Mouse (Mus musculus): Measurements from ENCODE around the gene Apof. TPM values are rescaled to one million over a fixed set of nuclear protein-coding genes. Genes with fewer than 3 reads are reported as not detected.
A peak's percentile ranks its signal among the peaks of the same experiment; 100 is the strongest.

The Apof gene
- polyA plus RNA-seq (2015; fragmentation: Nextera tagmentation; extraction: Ambion mirVana): not detected in 2 replicates

GRCm38 (mm10) chr10:128268371-128268770, at the start of gene Apof:
Gene Apof, plus strand, starts transcription at chr10:128268671.
- Histone ChIP-seq H3K4me1 (replicated peaks; ENCODE audit: control insufficient read depth, insufficient read depth, low read length) (0 out of 2 replicates have a peak, but pooled peaks cover 4% of the 10 kb centered on the region), H3K27ac (ENCODE audit: low read length) (no peak within 1 kb of the TSS), H3K9me3 (ENCODE audit: control insufficient read depth, low read length) (no peaks in the 10 kb centered on the region), H3K36me3 (ENCODE audit: control insufficient read depth, insufficient read depth) (no peaks in the 10 kb centered on the region), H3K9ac (replicated peaks; ENCODE audit: low read depth, low read length) (no peak within 1 kb of the TSS), H3K4me2 (ENCODE audit: low read length) (no peak within 1 kb of the TSS), H3K27me3 (replicated peaks; ENCODE audit: control insufficient read depth, insufficient read depth, low read length) (no peaks in the 10 kb centered on the region), H3K4me3 (replicated peaks; ENCODE audit: low read length) (no peak within 1 kb of the TSS)
- WGBS: 84% methylated on average over 6 of the region's 6 CpGs
- ATAC-seq: no peak

GRCm38 (mm10) chr10:128221533-128222286, 46.8 kb upstream of the Apof start:
- Histone ChIP-seq H3K4me2 (ENCODE audit: low read length) (no peak overlapping the region), H3K4me1 (replicated peaks; ENCODE audit: control insufficient read depth, insufficient read depth, low read length) (no peaks in the 10 kb centered on the region), H3K36me3 (ENCODE audit: control insufficient read depth, insufficient read depth) (no peaks in the 10 kb centered on the region), H3K9ac (replicated peaks; ENCODE audit: low read depth, low read length) (no peak overlapping the region), H3K4me3 (replicated peaks; ENCODE audit: low read length) (no peak overlapping the region), H3K27me3 (replicated peaks; ENCODE audit: control insufficient read depth, insufficient read depth, low read length) (no peaks in the 10 kb centered on the region), H3K27ac (ENCODE audit: low read length) (no peak overlapping the region), H3K9me3 (ENCODE audit: control insufficient read depth, low read length) (no peaks in the 10 kb centered on the region)
- ATAC-seq: no peak
- 70% methylated on average over 16 of the region's 16 CpGs for WGBS

- no peak overlapping the region for H3K4me3 ChIP-seq (replicated peaks; ENCODE audit: low read length)
- no peak overlapping the region for H3K9ac ChIP-seq (replicated peaks; ENCODE audit: low read depth, low read length)
- WGBS: 33% methylated on average over 5 of the region's 5 CpGs
- ATAC-seq: no peak
- H3K36me3 ChIP-seq (ENCODE audit: control insufficient read depth, insufficient read depth): no peaks in the 10 kb centered on the region
- no peak overlapping the region for H3K4me2 ChIP-seq (ENCODE audit: low read length)
- H3K27me3 ChIP-seq (replicated peaks; ENCODE audit: control insufficient read depth, insufficient read depth, low read length): no peaks in the 10 kb centered on the region
- H3K4me1 ChIP-seq (replicated peaks; ENCODE audit: control insufficient read depth, insufficient read depth, low read length): no peaks in the 10 kb centered on the region
- H3K9me3 ChIP-seq (ENCODE audit: control insufficient read depth, low read length): no peaks in the 10 kb centered on the region
- H3K27ac ChIP-seq (ENCODE audit: low read length): no peak overlapping the region
Measured at GRCm38 (mm10) chr10:128225064-128225463, 43.4 kb upstream of the Apof start.

- no peak within 1 kb of the TSS for H3K4me3 ChIP-seq (replicated peaks; ENCODE audit: low read length)
- no peaks in the 10 kb centered on the region for H3K9me3 ChIP-seq (ENCODE audit: control insufficient read depth, low read length)
- no peak within 1 kb of the TSS for H3K4me2 ChIP-seq (ENCODE audit: low read length)
- H3K36me3 ChIP-seq (ENCODE audit: control insufficient read depth, insufficient read depth): no peaks in the 10 kb centered on the region
- WGBS: 18% methylated on average over 4 of the region's 4 CpGs
- no peak within 1 kb of the TSS for H3K9ac ChIP-seq (replicated peaks; ENCODE audit: low read depth, low read length)
- no peaks in the 10 kb centered on the region for H3K4me1 ChIP-seq (replicated peaks; ENCODE audit: control insufficient read depth, insufficient read depth, low read length)
- no peak for ATAC-seq
- H3K27me3 ChIP-seq (replicated peaks; ENCODE audit: control insufficient read depth, insufficient read depth, low read length): no peaks in the 10 kb centered on the region
- no peak within 1 kb of the TSS for H3K27ac ChIP-seq (ENCODE audit: low read length)
Measured at GRCm38 (mm10) chr10:128225538-128225937, 42.9 kb upstream of the Apof start, which contains the start of gene Mip. Gene Mip, plus strand, starts transcription at chr10:128225838.

GRCm38 (mm10) chr10:128227592-128227991, 40.9 kb upstream of the Apof start:
- H3K4me3 ChIP-seq (replicated peaks; ENCODE audit: low read length): no peak overlapping the region
- H3K4me1 ChIP-seq (replicated peaks; ENCODE audit: control insufficient read depth, insufficient read depth, low read length): peaks cover 4% of the 10 kb centered on the region; the same call in 1 of the 2 replicates
- no peak overlapping the region for H3K4me2 ChIP-seq (ENCODE audit: low read length)
- H3K9ac ChIP-seq (replicated peaks; ENCODE audit: low read depth, low read length): no peak overlapping the region
- H3K9me3 ChIP-seq (ENCODE audit: control insufficient read depth, low read length): no peaks in the 10 kb centered on the region
- WGBS: 71% methylated on average over 9 of the region's 9 CpGs
- no peaks in the 10 kb centered on the region for H3K27me3 ChIP-seq (replicated peaks; ENCODE audit: control insufficient read depth, insufficient read depth, low read length)
- H3K36me3 ChIP-seq (ENCODE audit: control insufficient read depth, insufficient read depth): no peaks in the 10 kb centered on the region
- H3K27ac ChIP-seq (ENCODE audit: low read length): no peak overlapping the region
- ATAC-seq: no peak

- no peak for ATAC-seq
- no peak overlapping the region for H3K4me2 ChIP-seq (ENCODE audit: low read length)
- H3K27ac ChIP-seq (ENCODE audit: low read length): no peak overlapping the region
- H3K4me1 ChIP-seq (replicated peaks; ENCODE audit: control insufficient read depth, insufficient read depth, low read length): peaks cover 7% of the 10 kb centered on the region
- no peaks in the 10 kb centered on the region for H3K27me3 ChIP-seq (replicated peaks; ENCODE audit: control insufficient read depth, insufficient read depth, low read length)
- no peak overlapping the region for H3K4me3 ChIP-seq (replicated peaks; ENCODE audit: low read length)
- no peaks in the 10 kb centered on the region for H3K9me3 ChIP-seq (ENCODE audit: control insufficient read depth, low read length)
- 92% methylated on average over 8 of the region's 8 CpGs for WGBS
- H3K36me3 ChIP-seq (ENCODE audit: control insufficient read depth, insufficient read depth): no peaks in the 10 kb centered on the region
- H3K9ac ChIP-seq (replicated peaks; ENCODE audit: low read depth, low read length): no peak overlapping the region
Measured at GRCm38 (mm10) chr10:128228009-128228408, 40.5 kb upstream of the Apof start.

GRCm38 (mm10) chr10:128230582-128230981, 37.9 kb upstream of the Apof start:
- H3K27ac ChIP-seq (ENCODE audit: low read length): no peak overlapping the region
- no peaks in the 10 kb centered on the region for H3K27me3 ChIP-seq (replicated peaks; ENCODE audit: control insufficient read depth, insufficient read depth, low read length)
- H3K9ac ChIP-seq (replicated peaks; ENCODE audit: low read depth, low read length): no peak overlapping the region
- 79% methylated on average over 12 of the region's 12 CpGs for WGBS
- no peaks in the 10 kb centered on the region for H3K9me3 ChIP-seq (ENCODE audit: control insufficient read depth, low read length)
- ATAC-seq: no peak
- no peaks in the 10 kb centered on the region for H3K36me3 ChIP-seq (ENCODE audit: control insufficient read depth, insufficient read depth)
- peaks cover 7% of the 10 kb centered on the region for H3K4me1 ChIP-seq (replicated peaks; ENCODE audit: control insufficient read depth, insufficient read depth, low read length)
- H3K4me2 ChIP-seq (ENCODE audit: low read length): no peak overlapping the region
- no peak overlapping the region for H3K4me3 ChIP-seq (replicated peaks; ENCODE audit: low read length)

GRCm38 (mm10) chr10:128231146-128231545, 37.3 kb upstream of the Apof start:
- Histone ChIP-seq H3K27ac (ENCODE audit: low read length) (no peak overlapping the region), H3K9ac (replicated peaks; ENCODE audit: low read depth, low read length) (no peak overlapping the region), H3K27me3 (replicated peaks; ENCODE audit: control insufficient read depth, insufficient read depth, low read length) (no peaks in the 10 kb centered on the region), H3K4me1 (replicated peaks; ENCODE audit: control insufficient read depth, insufficient read depth, low read length) (peaks cover 7% of the 10 kb centered on the region), H3K4me2 (ENCODE audit: low read length) (peak overlapping the region; percentile 65), H3K9me3 (ENCODE audit: control insufficient read depth, low read length) (no peaks in the 10 kb centered on the region), H3K4me3 (replicated peaks; ENCODE audit: low read length) (peak overlapping the region; percentile 79), H3K36me3 (ENCODE audit: control insufficient read depth, insufficient read depth) (no peaks in the 10 kb centered on the region)
- 13% methylated on average over 5 of the region's 5 CpGs for WGBS
- ATAC-seq: no peak

- no peaks in the 10 kb centered on the region for H3K9me3 ChIP-seq (ENCODE audit: control insufficient read depth, low read length)
- H3K4me1 ChIP-seq (replicated peaks; ENCODE audit: control insufficient read depth, insufficient read depth, low read length): peaks cover 7% of the 10 kb centered on the region
- under 1% methylated on average over 58 of the region's 58 CpGs for WGBS
- peak within 1 kb of the TSS; percentile 80 for H3K9ac ChIP-seq (replicated peaks; ENCODE audit: low read depth, low read length)
- H3K36me3 ChIP-seq (ENCODE audit: control insufficient read depth, insufficient read depth): no peaks in the 10 kb centered on the region
- no peaks in the 10 kb centered on the region for H3K27me3 ChIP-seq (replicated peaks; ENCODE audit: control insufficient read depth, insufficient read depth, low read length)
- peak within 1 kb of the TSS; percentile 79 for H3K4me3 ChIP-seq (replicated peaks; ENCODE audit: low read length)
- peak; percentile 91 for ATAC-seq
- peak within 1 kb of the TSS; percentile 65 for H3K4me2 ChIP-seq (ENCODE audit: low read length)
- peak within 1 kb of the TSS; percentile 94 for H3K27ac ChIP-seq (ENCODE audit: low read length)
Measured at GRCm38 (mm10) chr10:128231697-128232419, 36.6 kb upstream of the Apof start, which contains the start of gene Timeless. Gene Timeless, plus strand, starts transcription at chr10:128232065.

Data from forebrain, embryonic 16.5 days (tissue).